Mouse (Mus musculus): ENCODE data around the gene Gabrb1.
"Not testable (repeated sequence)": the region's sequence is repeated elsewhere in the genome, so short reads cannot be mapped to it uniquely, and the experiment has no call there.

DNA sequence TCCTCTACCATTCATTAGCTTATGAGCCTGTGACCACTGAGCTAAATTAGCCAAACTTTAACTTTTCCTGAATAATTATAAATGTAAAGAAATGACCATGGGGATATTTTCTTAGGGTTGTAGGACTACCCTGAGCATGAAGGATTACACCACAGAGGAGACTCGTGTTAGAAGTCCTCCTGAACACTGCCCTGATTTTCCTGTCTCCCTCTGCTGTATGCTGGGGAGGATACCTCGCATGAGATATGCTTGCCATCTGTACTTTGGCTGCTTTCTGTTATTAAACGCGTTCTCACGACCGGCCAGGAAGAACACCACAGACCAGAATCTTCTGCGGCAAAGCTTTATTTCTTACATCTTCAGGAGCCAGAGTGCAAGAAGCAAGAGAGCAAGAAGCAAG, 411.5 kb downstream of the Gabrb1 start:
- not testable (repeated sequence) for TF ChIP-seq CTCF (IDR thresholded peaks at IDR 0.05; ENCODE audit: low read depth, low read length); EP300 (IDR thresholded peaks at IDR 0.05; ENCODE audit: insufficient read depth, low read depth, low read length); POLR2A (IDR thresholded peaks at IDR 0.05; ENCODE audit: insufficient read depth, low read length)
